Mouse (Mus musculus) testis, adult 10 weeks (tissue): ENCODE results near the gene Crlf2. TPM values are rescaled to one million over a fixed set of nuclear protein-coding genes. Genes with fewer than 3 reads are reported as not detected.

ENCODE experiments used
- polyA plus RNA-seq: library from polyadenylated mRNA; stranded (reverse); fragments of 350-450 nt; fragmentation: Illumina TruSeq; extraction: RNeasy Lipid Tissue Mini Kit (QIAGEN cat#74804); gene quantifications from one replicate; pipeline ENCODE4 v1.2.3, GENCODE M21; 2014; ENCODE audit warnings: low read depth, low replicate concordance

The Crlf2 gene
- polyA plus RNA-seq = 1.4 TPM

GRCm38 (mm10) chr5:109558404-109559160 is at the start of gene Crlf2:
Gene Crlf2 (minus strand): TSS chr5:109558993.

Other genes starting within 250 kb of the Crlf2 start
- 0.03 TPM for gene Vmn2r16, start 228.8 kb downstream of the Crlf2 start, polyA plus RNA-seq
- gene Vmn2r17, start 139.3 kb downstream of the Crlf2 start, polyA plus RNA-seq = 0.03 TPM
- gene 5430403G16Rik, start 132.0 kb upstream of the Crlf2 start, polyA plus RNA-seq = 0.71 TPM
- 4.8 TPM for gene 4930522L14Rik, start 192.9 kb upstream of the Crlf2 start, polyA plus RNA-seq